Mouse (Mus musculus): Measurements from ENCODE around the gene Ntrk2.
"Not testable (repeated sequence)": the region's sequence is repeated elsewhere in the genome, so short reads cannot be mapped to it uniquely, and the experiment has no call there.

The Ntrk2 gene

GRCm38 (mm10) chr13:59030574-59030973, 224.2 kb downstream of the Ntrk2 start:
- no peak for DNase-seq (ENCODE audit: low spot score in 2 of 2)

- DNase-seq (ENCODE audit: low spot score in 2 of 2) = no peak
These were observed 234.0 kb downstream of the Ntrk2 start for GRCm38 (mm10) chr13:59040156-59040915.

GRCm38 (mm10) chr13:59041013-59041764, 234.8 kb downstream of the Ntrk2 start:
- DNase-seq (ENCODE audit: low spot score in 2 of 2) = no peak

- DNase-seq (ENCODE audit: low spot score in 2 of 2) = no peak
These were observed 245.8 kb downstream of the Ntrk2 start for GRCm38 (mm10) chr13:59052188-59052587.

- DNase-seq (ENCODE audit: low spot score in 2 of 2) = not testable (repeated sequence)
These were observed 248.0 kb downstream of the Ntrk2 start for GRCm38 (mm10) chr13:59054331-59054730.

GRCm38 (mm10) chr13:59056859-59057258, 250.5 kb downstream of the Ntrk2 start:
- DNase-seq (ENCODE audit: low spot score in 2 of 2) = no peak

GRCm38 (mm10) chr13:59057886-59058285, 251.5 kb downstream of the Ntrk2 start:
- DNase-seq (ENCODE audit: low spot score in 2 of 2) = no peak

GRCm38 (mm10) chr13:59059118-59059517, 252.7 kb downstream of the Ntrk2 start:
- no peak for DNase-seq (ENCODE audit: low spot score in 2 of 2)

- DNase-seq (ENCODE audit: low spot score in 2 of 2) = no peak
These were observed 259.3 kb downstream of the Ntrk2 start for GRCm38 (mm10) chr13:59065677-59066076.

- DNase-seq (ENCODE audit: low spot score in 2 of 2) = peak; percentile 5 to 56
These were observed 267.4 kb downstream of the Ntrk2 start for GRCm38 (mm10) chr13:59073635-59074256.

- DNase-seq (ENCODE audit: low spot score in 2 of 2) = no peak
These were observed 270.1 kb downstream of the Ntrk2 start for GRCm38 (mm10) chr13:59076489-59076888.

GRCm38 (mm10) chr13:59079761-59080461, 273.5 kb downstream of the Ntrk2 start:
- DNase-seq (ENCODE audit: low spot score in 2 of 2) = no peak

GRCm38 (mm10) chr13:59080468-59080867, 274.1 kb downstream of the Ntrk2 start:
- DNase-seq (ENCODE audit: low spot score in 2 of 2) = no peak

- no peak for DNase-seq (ENCODE audit: low spot score in 2 of 2)
These were observed 282.6 kb downstream of the Ntrk2 start for GRCm38 (mm10) chr13:59089016-59089415.

- DNase-seq (ENCODE audit: low spot score in 2 of 2) = no peak
These were observed 285.0 kb downstream of the Ntrk2 start for GRCm38 (mm10) chr13:59091138-59091971.

GRCm38 (mm10) chr13:59092045-59092857, 285.9 kb downstream of the Ntrk2 start:
- no peak for DNase-seq (ENCODE audit: low spot score in 2 of 2)

GRCm38 (mm10) chr13:59092858-59093154, 286.4 kb downstream of the Ntrk2 start:
- DNase-seq (ENCODE audit: low spot score in 2 of 2) = no peak

- no peak for DNase-seq (ENCODE audit: low spot score in 2 of 2)
These were observed 288.4 kb downstream of the Ntrk2 start for GRCm38 (mm10) chr13:59094722-59095121.

GRCm38 (mm10) chr13:59095811-59096391, 289.5 kb downstream of the Ntrk2 start:
- DNase-seq (ENCODE audit: low spot score in 2 of 2) = no peak

- no peak for DNase-seq (ENCODE audit: low spot score in 2 of 2)
These were observed 293.7 kb downstream of the Ntrk2 start for GRCm38 (mm10) chr13:59100086-59100485.

Measured in spleen, postnatal 10 days (tissue).